Mouse (Mus musculus) heart, embryonic 11.5 days (tissue): Measurements from ENCODE around the gene Adcy4. TPM values are rescaled to one million over a fixed set of nuclear protein-coding genes. Genes with fewer than 3 reads are reported as not detected.
A peak's percentile ranks its signal among the peaks of the same experiment; 100 is the strongest.

Experiments
- ATAC-seq: fragments of 200-750 bp; cut with Nextera tagmentation; replicated peaks from 2 replicates; pipeline ENCODE4 v1.8.0; 2017; ENCODE audit warnings: moderate library complexity; ENCODE audit not compliant: insufficient number of reproducible peaks, low FRiP score, low TSS enrichment
- H3K27ac ChIP-seq: fragments of 300-500 bp; sonication (generic); 2 replicates; pipeline ENCODE4 v1.5.1; 2014; ENCODE audit warnings: mild to moderate bottlenecking, low read depth, low read length
- H3K27me3 ChIP-seq: fragments of 300-500 bp; sonication (generic); 2 replicates; pipeline ENCODE4 v1.6.1; 2014; ENCODE audit warnings: mild to moderate bottlenecking, low read length, mixed read lengths; ENCODE audit not compliant: control insufficient read depth, insufficient read depth
- H3K36me3 ChIP-seq: fragments of 300-500 bp; sonication (generic); 2 replicates; pipeline ENCODE4 v1.6.1; 2014; ENCODE audit warnings: mild to moderate bottlenecking, low read length, moderate library complexity, mixed read lengths; ENCODE audit not compliant: control insufficient read depth, insufficient read depth
- H3K4me1 ChIP-seq: fragments of 300-500 bp; sonication (generic); 2 replicates; pipeline ENCODE4 v1.6.1; 2014; ENCODE audit warnings: low read length; ENCODE audit not compliant: control insufficient read depth, insufficient read depth
- H3K4me2 ChIP-seq: fragments of 300-500 bp; sonication (generic); 2 replicates; pipeline ENCODE4 v1.6.1; 2014; ENCODE audit warnings: mild to moderate bottlenecking, moderate library complexity
- H3K4me3 ChIP-seq: fragments of 300-500 bp; sonication (generic); 2 replicates; pipeline ENCODE4 v1.5.1; 2014; ENCODE audit warnings: low read depth, low read length
- H3K9ac ChIP-seq: fragments of 300-500 bp; sonication (generic); 2 replicates; pipeline ENCODE4 v1.6.1; 2014; ENCODE audit warnings: mild to moderate bottlenecking, low read depth, low read length, moderate library complexity
- H3K9me3 ChIP-seq: fragments of 300-500 bp; sonication (generic); replicated peaks from 2 replicates; pipeline ENCODE4 v1.6.1; 2016; ENCODE audit warnings: low read length; ENCODE audit not compliant: control insufficient read depth
- WGBS: fragments of 180-500 bp; shearing (Covaris S2); extraction: QIAGEN DNeasy Blood & Tissue Kit; methylation state at CpG from one replicate; pipeline ENCODE4 v1.1.7; 2014; ENCODE audit not compliant: insufficient replicate concordance; 5-methylcytosine and 5-hydroxymethylcytosine counted together
- polyA plus RNA-seq: library from polyadenylated mRNA; unstranded; fragments of >200 nt; fragmentation: Nextera tagmentation; extraction: Ambion mirVana; gene quantifications from 2 replicates; pipeline ENCODE4 v1.2.1, GENCODE M21; 2014

Gene Adcy4
- polyA plus RNA-seq, 1 experiment from 2014 or later = 13.2 TPM

DNA sequence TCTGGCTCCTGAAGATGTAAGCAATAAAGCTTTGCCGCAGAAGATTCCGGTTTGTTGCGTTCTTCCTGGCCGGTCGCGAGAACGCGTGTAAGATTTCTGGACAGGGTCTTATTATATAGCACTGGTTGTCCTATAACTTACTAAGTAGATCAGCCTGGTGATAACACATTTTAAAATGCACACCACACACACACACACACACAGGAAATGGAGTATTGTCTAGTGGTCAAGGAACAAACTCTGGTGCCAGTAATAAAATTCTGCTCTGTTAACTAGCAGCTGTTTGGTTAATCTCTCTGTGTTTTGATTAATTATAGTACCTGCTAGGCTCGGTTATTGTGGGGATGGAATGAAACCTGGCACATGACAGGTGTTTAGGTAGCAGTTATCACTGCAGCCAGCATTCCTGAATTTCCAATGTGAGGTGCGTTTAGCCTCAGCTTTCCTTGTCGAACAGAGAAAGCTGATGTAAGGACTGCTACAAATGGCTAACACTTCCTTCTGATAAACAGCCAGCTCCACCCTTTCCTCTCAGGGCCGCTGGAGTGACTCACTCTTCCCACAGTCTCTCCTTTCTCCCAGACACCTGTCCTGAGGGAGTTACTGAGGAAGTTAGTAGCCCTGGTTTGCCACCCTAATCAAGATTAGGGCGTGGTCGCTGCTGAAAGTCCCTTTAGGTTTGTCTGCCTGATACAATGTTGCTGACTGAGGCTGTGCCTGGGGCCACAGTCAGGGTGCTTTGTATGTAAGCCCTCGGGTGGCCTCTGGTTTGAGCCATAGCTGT is 11.7 kb upstream of the Adcy4 start:
- Histone ChIP-seq H3K4me3 (no peak overlapping the region), H3K4me2 (no peak overlapping the region), H3K27me3 (no peaks in the 10 kb centered on the region), H3K36me3 (no peaks in the 10 kb centered on the region), H3K27ac (no peak overlapping the region), H3K4me1 (no peaks in the 10 kb centered on the region), H3K9ac (no peak overlapping the region), H3K9me3 (no peaks in the 10 kb centered on the region)
- no peak for ATAC-seq
- WGBS = 69% methylated on average over 15 of the region's 15 CpGs

DNA sequence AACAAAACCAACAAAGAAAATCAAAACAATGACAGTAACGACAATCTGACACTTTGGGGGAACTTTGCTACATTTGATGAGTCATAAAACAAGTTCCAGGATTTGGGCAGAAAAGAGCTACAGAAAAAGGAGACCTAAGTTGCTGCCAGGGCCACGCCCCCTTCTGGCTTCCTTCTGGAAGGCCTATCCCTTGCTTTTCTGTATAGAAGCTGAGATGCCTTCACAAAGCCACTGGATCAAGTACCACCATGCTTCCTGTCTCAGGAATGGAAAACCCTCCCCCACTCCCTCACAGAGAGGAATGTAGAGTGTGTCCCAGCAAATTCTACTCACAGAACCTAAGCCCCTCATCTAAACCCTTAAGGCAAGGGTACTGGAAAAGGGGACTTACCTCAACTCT is 10.1 kb upstream of the Adcy4 start:
- H3K9ac ChIP-seq = no peak overlapping the region
- no peaks in the 10 kb centered on the region for H3K4me1 ChIP-seq
- no peak for ATAC-seq
- no peak overlapping the region for H3K27ac ChIP-seq
- H3K27me3 ChIP-seq = peaks cover 3% of the 10 kb centered on the region
- WGBS = 57% methylated on average over 2 of the region's 2 CpGs
- no peak overlapping the region for H3K4me2 ChIP-seq
- H3K9me3 ChIP-seq = no peaks in the 10 kb centered on the region
- no peaks in the 10 kb centered on the region for H3K36me3 ChIP-seq
- no peak overlapping the region for H3K4me3 ChIP-seq

DNA sequence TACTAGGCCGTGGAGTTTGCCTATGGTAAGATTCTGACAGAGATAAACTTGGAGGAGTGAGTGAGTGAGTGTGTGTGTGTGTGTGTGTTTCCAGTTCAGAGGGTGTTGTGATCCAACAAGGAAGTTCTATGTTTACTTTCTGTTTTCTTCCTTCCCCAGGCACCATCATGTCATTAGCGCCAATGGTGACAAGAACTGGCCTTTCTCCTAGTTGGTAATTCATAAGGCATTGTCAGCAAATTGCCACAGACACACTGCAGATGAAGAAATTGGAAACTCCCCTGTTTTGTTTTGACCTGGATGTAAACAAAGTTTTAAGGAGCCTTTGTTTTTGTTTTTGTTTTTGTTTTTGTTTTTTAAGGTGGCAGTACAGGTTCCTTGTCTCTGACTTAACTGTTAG is 9.6 kb upstream of the Adcy4 start:
- Histone ChIP-seq H3K9me3 (no peaks in the 10 kb centered on the region), H3K36me3 (no peaks in the 10 kb centered on the region), H3K9ac (no peak overlapping the region), H3K4me1 (no peaks in the 10 kb centered on the region), H3K27me3 (peaks cover 8% of the 10 kb centered on the region), H3K4me3 (no peak overlapping the region), H3K4me2 (no peak overlapping the region), H3K27ac (no peak overlapping the region)
- no peak for ATAC-seq
- WGBS = 56% methylated on average over 2 of the region's 2 CpGs

DNA sequence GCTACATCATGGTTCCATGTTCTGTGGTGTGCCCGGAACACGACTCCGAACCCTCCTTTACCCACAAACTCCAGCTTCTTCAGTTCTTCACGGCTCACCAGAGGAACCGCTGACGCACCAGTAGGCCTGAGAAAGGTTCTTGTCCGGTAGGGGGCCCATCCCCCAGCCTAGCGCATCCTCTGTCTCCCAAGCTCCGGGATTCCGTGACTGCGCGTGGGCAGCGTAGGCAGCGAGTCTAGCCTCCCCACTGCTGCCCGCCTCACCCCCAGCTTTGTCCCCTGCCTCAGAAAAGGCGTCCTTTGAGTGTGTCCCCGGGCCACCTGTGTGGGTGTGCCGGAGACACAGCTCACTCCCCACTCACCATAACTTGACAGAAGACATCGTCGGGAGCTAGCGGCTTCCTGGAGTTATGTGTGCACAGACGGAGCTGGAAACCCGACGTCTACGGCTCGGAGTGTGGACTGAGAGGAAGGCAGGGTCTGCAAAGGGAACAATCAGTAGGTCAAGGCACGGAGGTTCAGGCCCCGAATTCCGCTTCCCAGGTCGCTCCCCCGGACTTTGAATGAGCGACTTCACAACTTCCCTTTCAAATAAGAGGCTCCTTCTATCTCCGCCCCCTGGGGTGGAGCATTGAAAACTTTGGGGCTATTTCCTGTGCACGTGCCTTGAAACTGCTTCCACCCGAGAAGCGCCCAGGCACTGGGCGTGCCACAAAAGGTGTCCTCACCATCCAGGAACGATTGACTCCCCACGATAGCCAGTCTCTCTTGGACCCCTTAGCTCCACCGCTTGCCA is 4.6 kb upstream of the Adcy4 start, which contains the start of gene Ripk3:
Gene Ripk3, minus strand, starts transcription at position 610 of the 795 bp plus-strand sequence.
- Histone ChIP-seq H3K9me3 (no peaks in the 10 kb centered on the region), H3K27ac (no peak within 1 kb of the TSS), H3K9ac (peak within 1 kb of the TSS; percentile 54), H3K4me1 (0 out of 2 replicates have a peak, but pooled peaks cover 8% of the 10 kb centered on the region), H3K4me2 (peak within 1 kb of the TSS; percentile 74), H3K27me3 (peaks cover 54% of the 10 kb centered on the region), H3K4me3 (peak within 1 kb of the TSS; percentile 41), H3K36me3 (no peaks in the 10 kb centered on the region)
- no peak for ATAC-seq
- WGBS = 4% methylated on average over 40 of the region's 40 CpGs

DNA sequence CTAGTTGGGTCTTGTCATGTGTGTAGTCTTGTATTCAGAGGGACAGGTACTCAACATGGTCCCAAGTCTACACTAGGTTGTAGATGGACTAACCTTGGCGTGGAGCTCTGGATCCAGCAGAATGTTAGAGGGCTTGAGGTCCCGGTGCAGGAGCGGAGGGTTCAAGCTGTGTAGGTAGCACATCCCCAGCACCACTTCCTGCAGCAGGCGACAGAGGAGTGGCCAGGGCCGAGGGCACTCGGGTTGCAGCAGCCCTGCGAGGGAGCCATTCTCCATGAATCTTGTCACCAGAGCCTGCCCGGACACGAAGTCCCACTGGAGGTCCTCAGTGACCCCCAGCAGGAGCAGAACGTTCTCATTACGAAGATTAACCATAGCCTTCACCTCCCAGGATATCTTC is 3.8 kb upstream of the Adcy4 start:
- peaks cover 57% of the 10 kb centered on the region for H3K27me3 ChIP-seq
- no peaks in the 10 kb centered on the region for H3K36me3 ChIP-seq
- no peak overlapping the region; the same call in 1 of the 2 replicates for H3K9ac ChIP-seq
- no peak for ATAC-seq
- 0 out of 2 replicates have a peak, but pooled peaks cover 8% of the 10 kb centered on the region for H3K4me1 ChIP-seq
- H3K9me3 ChIP-seq = no peaks in the 10 kb centered on the region
- peak overlapping the region; percentile 74 for H3K4me2 ChIP-seq
- H3K4me3 ChIP-seq = peak overlapping the region; percentile 41; the same call in 1 of the 2 replicates
- H3K27ac ChIP-seq = no peak overlapping the region
- WGBS = 28% methylated on average over 11 of the region's 11 CpGs

DNA sequence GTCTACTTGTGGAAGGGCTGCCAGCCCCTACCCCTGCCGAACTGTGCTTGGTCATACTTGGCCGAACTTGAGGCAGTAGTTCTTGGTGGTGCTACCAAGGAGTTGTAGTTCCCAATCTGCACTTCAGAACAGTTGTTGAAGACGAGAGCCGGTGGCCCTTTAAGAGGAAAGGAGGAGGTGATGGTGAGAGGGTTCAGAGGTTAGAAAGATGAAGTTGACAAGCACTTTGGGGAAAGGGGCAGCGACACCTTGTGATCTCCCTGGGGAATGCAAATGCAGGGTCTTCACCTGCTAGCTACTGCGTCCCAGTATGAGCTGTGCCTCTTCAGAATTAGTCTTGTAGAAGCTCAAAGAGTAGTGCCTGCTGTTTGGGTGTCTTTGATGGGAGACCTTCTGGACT is 1.3 kb upstream of the Adcy4 start:
- Histone ChIP-seq H3K9me3 (no peaks in the 10 kb centered on the region), H3K9ac (no peak overlapping the region), H3K27me3 (peaks cover 70% of the 10 kb centered on the region), H3K36me3 (no peaks in the 10 kb centered on the region), H3K4me3 (no peak overlapping the region), H3K27ac (no peak overlapping the region), H3K4me2 (no peak overlapping the region), H3K4me1 (peaks cover 12% of the 10 kb centered on the region; the same call in 1 of the 2 replicates)
- 25% methylated on average over 6 of the region's 6 CpGs for WGBS
- ATAC-seq = no peak

DNA sequence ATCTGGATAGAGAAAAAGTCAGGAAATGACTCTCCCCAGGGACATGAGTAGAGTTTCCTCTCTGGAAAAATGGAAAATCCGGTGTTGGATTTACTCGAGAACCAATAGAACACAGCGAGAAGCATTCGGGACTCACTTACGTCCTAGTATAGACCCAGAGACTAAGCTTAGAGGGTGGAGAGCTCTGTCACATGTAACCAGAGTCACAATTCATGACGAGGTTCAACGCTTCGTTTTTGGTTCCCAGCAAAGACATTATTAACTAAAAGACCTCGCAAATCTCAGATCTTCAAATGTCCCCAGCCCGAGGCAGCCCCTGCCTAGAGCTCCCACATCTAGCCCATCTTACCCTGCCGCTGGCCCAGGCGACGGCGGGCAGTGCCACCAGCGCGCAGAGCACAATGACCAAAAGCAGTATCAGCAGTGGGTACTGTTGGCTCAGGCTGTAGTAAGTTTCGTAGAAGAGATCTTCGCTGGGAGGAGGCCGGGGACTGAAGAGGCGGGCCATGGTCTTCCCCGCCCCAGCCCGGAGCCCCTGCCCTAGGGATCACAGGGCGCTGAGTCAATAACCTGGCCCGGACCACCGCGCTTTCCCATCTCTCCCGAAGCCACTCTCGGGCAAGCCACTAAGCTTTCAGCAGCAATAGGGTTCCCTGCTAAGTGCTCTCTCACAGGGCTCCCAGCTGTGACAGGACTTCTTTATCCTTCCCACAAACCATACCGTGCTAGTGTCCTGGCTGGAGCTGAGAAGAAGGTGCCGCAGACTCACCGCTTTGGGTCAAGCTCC is 531 bp downstream of the Adcy4 start:
- Histone ChIP-seq H3K27me3 (peaks cover 61% of the 10 kb centered on the region), H3K36me3 (no peaks in the 10 kb centered on the region), H3K4me3 (peak overlapping the region; percentile 52), H3K4me2 (peak overlapping the region; percentile 62), H3K4me1 (peaks cover 12% of the 10 kb centered on the region; the same call in 1 of the 2 replicates), H3K27ac (peak overlapping the region; percentile 73), H3K9ac (peak overlapping the region; percentile 58; the same call in 1 of the 2 replicates), H3K9me3 (no peaks in the 10 kb centered on the region)
- peak; percentile 19; the same call in 1 of the 2 replicates for ATAC-seq
- WGBS = 1% methylated on average over 31 of the region's 31 CpGs

DNA sequence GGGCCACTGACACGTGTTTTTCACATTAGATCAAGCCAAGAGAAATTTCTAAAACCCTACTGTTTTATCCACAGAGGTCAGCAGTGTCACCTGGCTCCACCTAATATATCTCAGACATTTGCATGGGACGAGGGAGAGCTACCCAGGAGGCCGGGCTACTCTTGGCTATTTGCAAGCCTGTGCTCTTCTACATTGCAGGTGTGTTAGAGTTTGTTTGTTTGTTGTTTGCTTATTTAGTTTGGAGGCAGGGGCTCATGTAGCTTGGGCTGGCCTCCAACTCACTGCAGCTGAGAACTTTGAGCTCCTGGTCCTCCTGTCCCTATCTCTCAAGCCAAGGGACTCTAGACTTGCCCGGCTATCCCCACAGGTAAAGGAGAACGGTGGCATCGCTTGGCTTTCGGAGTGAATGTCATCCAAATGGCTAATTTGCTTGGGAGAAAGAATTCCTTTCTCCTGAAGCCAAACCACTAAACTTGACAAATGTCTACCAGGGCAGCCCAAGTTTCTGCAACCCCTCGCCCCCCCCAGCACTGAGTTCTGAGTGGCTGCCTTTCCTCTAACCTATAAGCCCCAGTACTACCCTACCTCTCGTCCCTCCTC is 1.4 kb downstream of the Adcy4 start:
- no peaks in the 10 kb centered on the region for H3K9me3 ChIP-seq
- peaks cover 13% of the 10 kb centered on the region; the same call in 1 of the 2 replicates for H3K4me1 ChIP-seq
- H3K27me3 ChIP-seq = peaks cover 52% of the 10 kb centered on the region
- ATAC-seq = no peak
- peak overlapping the region; percentile 50; the same call in 1 of the 2 replicates for H3K9ac ChIP-seq
- peak overlapping the region; percentile 52 for H3K4me3 ChIP-seq
- H3K36me3 ChIP-seq = no peaks in the 10 kb centered on the region
- WGBS = 42% methylated on average over 9 of the region's 9 CpGs
- peak overlapping the region; percentile 62 for H3K4me2 ChIP-seq
- peak overlapping the region; percentile 63 for H3K27ac ChIP-seq
